Mouse (Mus musculus): ENCODE measurements around the gene Ehd1.

Ehd1 gene

GRCm38 (mm10) chr19:6331719-6332516 lies 55.4 kb downstream of the Ehd1 start:
- peak; percentile 33 to 55 for DNase-seq (ENCODE audit: low spot score in 2 of 2)

GRCm38 (mm10) chr19:6333761-6334595 lies 57.5 kb downstream of the Ehd1 start:
- no peak for DNase-seq (ENCODE audit: low spot score in 2 of 2)

- peak; percentile 85 to 93 for DNase-seq (ENCODE audit: low spot score in 2 of 2)
These were observed 58.3 kb downstream of the Ehd1 start, which contains the start of gene Men1 for GRCm38 (mm10) chr19:6334673-6335457. Men1 (plus strand) TSS chr19:6334979.

GRCm38 (mm10) chr19:6335458-6335827 lies 58.9 kb downstream of the Ehd1 start:
- DNase-seq (ENCODE audit: low spot score in 2 of 2) = no peak

- no peak for DNase-seq (ENCODE audit: low spot score in 2 of 2)
These were observed 60.4 kb downstream of the Ehd1 start for GRCm38 (mm10) chr19:6336920-6337319.

- no peak for DNase-seq (ENCODE audit: low spot score in 2 of 2)
These were observed 61.6 kb downstream of the Ehd1 start for GRCm38 (mm10) chr19:6338171-6338570.

- DNase-seq (ENCODE audit: low spot score in 2 of 2) = no peak
These were observed 62.2 kb downstream of the Ehd1 start for GRCm38 (mm10) chr19:6338716-6339115.

- no peak for DNase-seq (ENCODE audit: low spot score in 2 of 2)
These were observed 62.7 kb downstream of the Ehd1 start for GRCm38 (mm10) chr19:6339191-6339590.

- DNase-seq (ENCODE audit: low spot score in 2 of 2) = peak in 1 of 2 experiments; percentile 43
These were observed 63.5 kb downstream of the Ehd1 start for GRCm38 (mm10) chr19:6339890-6340504.

- peak; percentile 73 to 86 for DNase-seq (ENCODE audit: low spot score in 2 of 2)
These were observed 64.3 kb downstream of the Ehd1 start, which contains the start of gene Map4k2 for GRCm38 (mm10) chr19:6340524-6341452. Map4k2 (plus strand) TSS chr19:6341135.

- no peak for DNase-seq (ENCODE audit: low spot score in 2 of 2)
These were observed 65.0 kb downstream of the Ehd1 start for GRCm38 (mm10) chr19:6341453-6342077.

GRCm38 (mm10) chr19:6342276-6342933 lies 65.9 kb downstream of the Ehd1 start:
- DNase-seq (ENCODE audit: low spot score in 2 of 2) = no peak

GRCm38 (mm10) chr19:6343066-6343925 lies 66.8 kb downstream of the Ehd1 start:
- no peak for DNase-seq (ENCODE audit: low spot score in 2 of 2)

GRCm38 (mm10) chr19:6343996-6344395 lies 67.5 kb downstream of the Ehd1 start:
- DNase-seq (ENCODE audit: low spot score in 2 of 2) = no peak

- no peak for DNase-seq (ENCODE audit: low spot score in 2 of 2)
These were observed 69.5 kb downstream of the Ehd1 start for GRCm38 (mm10) chr19:6346023-6346422.

GRCm38 (mm10) chr19:6346661-6347060 lies 70.1 kb downstream of the Ehd1 start:
- DNase-seq (ENCODE audit: low spot score in 2 of 2) = no peak

- no peak for DNase-seq (ENCODE audit: low spot score in 2 of 2)
These were observed 71.1 kb downstream of the Ehd1 start for GRCm38 (mm10) chr19:6347615-6348014.

- no peak for DNase-seq (ENCODE audit: low spot score in 2 of 2)
These were observed 72.2 kb downstream of the Ehd1 start for GRCm38 (mm10) chr19:6348717-6349116.

Data from urinary bladder, postnatal 36 days (tissue).